Mouse (Mus musculus) gastrocnemius, postnatal 4 days (tissue): ENCODE measurements around the gene Gsk3a. TPM values are rescaled to one million over a fixed set of nuclear protein-coding genes. Genes with fewer than 3 reads are reported as not detected.
A peak's percentile ranks its signal among the peaks of the same experiment; 100 is the strongest.

Source experiments
- DNase-seq, 2 experiments: peaks; one replicate each; pipeline ENCODE4 v3.0.0; 2021 to 2022; ENCODE audit warnings: low spot score in 2 of 2, mixed read lengths in 2 of 2
- long read RNA-seq, 2 experiments: library from polyadenylated mRNA; stranded (forward); transcript quantifications; one replicate each; pipeline ENCODE4 v2.0.0; 2021
- total RNA-seq, 2 experiments: library from RNA; stranded (reverse); gene quantifications; 2 replicates each; pipeline ENCODE4 v1.2.3; 2021

Gsk3a gene
- 10 to 100 TPM; 62.8 to 63.2 TPM for total RNA-seq
- long read RNA-seq, experiment 1, transcript Gsk3a-201 (11 exons, 2,260 nt): major isoform, 64 of 84 reads
- long read RNA-seq, experiment 1, partial matches to known transcripts: 4 of 84 reads
- long read RNA-seq, experiment 1, other reads (novel, unspliced or antisense): 16 of 84 reads
- long read RNA-seq, experiment 2, transcript Gsk3a-201 (11 exons, 2,260 nt): major isoform, 67 of 89 reads
- long read RNA-seq, experiment 2, partial matches to known transcripts: 5 of 89 reads
- long read RNA-seq, experiment 2, other reads (novel, unspliced or antisense): 17 of 89 reads

DNA sequence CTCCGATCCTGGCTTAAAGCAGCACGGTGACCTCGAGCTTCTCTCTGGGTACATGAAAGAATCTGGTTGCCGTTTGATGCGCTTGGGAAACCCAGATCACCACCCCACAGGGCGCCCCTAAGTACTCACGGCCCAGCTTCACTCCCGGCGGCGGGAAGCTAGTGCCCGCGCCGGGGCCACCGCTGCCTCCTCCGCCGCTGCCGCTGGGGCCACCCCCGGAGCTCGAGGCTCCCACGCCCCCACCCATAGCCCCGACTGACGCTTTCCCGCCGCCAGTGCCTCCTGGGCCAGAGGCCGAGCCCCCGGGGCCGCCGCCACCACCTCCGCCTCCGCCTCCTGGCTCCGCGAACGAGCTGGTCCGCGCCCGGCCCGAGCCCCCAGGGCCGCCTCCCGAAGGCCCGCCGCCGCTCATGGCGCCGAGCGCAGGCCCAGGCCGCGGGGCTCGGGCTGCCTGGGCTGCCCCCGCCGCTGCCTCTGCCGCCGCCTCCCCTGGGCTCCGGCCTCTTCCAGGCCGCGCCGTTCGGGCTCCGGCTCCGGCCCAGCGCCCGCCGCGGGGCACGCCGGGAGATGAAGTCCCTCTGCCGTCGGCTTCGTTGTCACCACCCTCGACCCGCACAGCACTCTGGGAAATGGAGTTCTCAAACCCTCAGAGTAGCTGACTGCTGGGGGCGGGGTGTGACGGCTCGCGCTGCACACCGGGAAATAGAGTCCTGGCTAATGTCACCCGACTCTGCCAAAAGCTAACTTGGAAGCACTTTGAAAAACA is at the start of gene Gsk3a:
Gsk3a (minus strand) TSS at position 603 of the 766 bp plus-strand sequence.
- DNase-seq: peak; percentile 93 to 98

GRCm38 (mm10) chr7:25286989-25287388 is 49.3 kb upstream of the Gsk3a start:
- no peak for DNase-seq

DNA sequence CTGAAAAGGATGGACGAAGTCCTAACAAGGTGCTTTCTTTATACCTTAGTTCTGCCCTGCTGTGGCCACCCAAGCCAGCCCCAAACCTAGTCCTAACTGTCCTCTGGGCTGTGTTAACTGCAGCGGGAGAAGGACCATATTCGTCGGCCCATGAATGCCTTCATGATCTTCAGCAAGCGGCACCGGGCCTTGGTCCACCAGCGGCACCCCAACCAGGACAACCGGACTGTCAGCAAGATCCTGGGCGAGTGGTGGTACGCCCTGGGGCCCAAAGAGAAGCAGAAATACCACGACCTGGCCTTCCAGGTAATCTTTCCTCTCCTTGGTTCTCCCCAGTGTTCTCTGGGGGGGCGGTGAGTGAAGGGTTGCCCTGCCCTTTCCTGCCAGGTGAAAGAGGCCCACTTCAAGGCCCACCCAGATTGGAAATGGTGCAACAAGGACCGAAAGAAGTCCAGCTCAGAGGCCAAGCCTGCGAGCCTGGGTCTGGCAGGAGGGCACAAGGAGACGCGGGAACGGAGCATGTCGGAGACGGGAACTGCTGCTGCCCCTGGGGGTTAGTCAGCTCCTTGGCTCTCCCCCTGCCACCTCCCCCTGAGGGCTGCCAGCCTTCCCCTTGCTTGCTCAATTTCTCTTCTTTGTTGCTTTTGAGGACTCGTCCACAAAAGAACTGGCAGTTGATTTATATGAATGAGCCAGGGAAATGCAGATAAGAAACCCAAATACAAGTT is 48.0 kb upstream of the Gsk3a start:
- no peak for DNase-seq

- no peak for DNase-seq
Observed at GRCm38 (mm10) chr7:25284766-25285165, 47.1 kb upstream of the Gsk3a start.

DNA sequence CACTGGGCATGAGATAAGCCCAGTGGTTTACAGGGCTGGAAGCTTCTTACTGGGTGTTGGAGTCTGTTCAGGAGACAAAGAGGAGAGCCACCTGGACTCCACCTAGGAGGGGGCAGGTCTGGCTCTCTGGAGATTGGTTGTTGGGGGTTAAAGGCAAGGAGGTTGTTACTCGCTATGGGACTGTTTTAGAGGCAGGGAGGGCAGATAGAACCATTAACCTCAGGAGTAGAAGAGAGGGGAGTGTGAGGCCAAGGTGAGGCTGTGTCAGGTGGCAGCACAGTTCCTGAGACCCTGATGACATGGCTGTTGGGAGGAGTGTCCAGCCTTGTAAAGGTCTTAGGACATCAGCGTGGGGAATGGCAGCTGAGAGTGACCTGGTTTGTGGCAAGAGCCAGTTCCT is 46.5 kb upstream of the Gsk3a start:
- no peak for DNase-seq

DNA sequence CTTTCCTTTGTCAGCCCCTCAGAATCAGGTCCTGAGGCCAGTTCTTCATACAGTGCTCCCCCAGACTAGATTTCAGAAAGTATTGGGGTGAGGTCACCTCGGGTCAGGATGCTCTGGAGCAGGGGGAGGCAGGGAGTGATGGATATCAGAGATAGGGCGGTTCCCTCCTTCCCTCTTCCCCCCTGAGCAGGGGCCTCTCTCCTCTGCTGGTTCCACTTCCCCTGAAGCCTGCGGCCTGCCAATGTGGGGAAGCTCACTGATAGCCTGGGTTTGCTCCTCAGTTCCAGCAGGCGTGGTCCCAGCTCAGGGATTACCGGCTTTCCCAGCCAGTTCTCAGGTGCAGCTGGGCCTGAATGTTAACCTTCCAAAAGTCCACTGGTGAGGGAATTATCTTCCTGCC is 46.0 kb upstream of the Gsk3a start:
- no peak for DNase-seq

DNA sequence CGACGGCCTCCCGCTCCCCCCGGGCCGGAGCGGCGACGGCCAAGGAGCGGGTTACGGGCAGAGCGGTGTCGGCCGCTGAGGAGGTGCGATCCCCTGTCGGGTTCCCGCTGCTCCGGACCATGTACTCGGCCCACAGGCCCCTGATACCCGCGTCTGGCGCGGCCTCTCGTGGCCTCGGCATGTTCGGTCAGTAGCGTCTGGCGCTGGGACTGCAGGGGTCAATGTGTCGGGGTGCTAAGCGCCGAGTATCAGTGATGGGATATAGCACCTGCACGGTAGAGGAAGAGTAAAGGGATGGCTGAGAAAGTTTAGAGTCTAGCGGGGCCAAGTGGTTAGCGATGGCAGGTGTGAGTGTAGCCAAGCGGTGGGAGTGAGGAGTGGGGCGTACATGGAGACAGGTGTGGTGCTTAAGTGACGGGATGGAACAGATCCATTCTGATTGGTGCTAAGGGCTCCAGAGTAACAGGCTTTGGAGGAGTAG is 45.1 kb upstream of the Gsk3a start:
- DNase-seq: peak in 1 of 2 experiments; percentile 67

GRCm38 (mm10) chr7:25281734-25282601 is 44.3 kb upstream of the Gsk3a start:
- DNase-seq: peak; percentile 99

- no peak for DNase-seq
Observed at GRCm38 (mm10) chr7:25281166-25281733, 43.6 kb upstream of the Gsk3a start.

DNA sequence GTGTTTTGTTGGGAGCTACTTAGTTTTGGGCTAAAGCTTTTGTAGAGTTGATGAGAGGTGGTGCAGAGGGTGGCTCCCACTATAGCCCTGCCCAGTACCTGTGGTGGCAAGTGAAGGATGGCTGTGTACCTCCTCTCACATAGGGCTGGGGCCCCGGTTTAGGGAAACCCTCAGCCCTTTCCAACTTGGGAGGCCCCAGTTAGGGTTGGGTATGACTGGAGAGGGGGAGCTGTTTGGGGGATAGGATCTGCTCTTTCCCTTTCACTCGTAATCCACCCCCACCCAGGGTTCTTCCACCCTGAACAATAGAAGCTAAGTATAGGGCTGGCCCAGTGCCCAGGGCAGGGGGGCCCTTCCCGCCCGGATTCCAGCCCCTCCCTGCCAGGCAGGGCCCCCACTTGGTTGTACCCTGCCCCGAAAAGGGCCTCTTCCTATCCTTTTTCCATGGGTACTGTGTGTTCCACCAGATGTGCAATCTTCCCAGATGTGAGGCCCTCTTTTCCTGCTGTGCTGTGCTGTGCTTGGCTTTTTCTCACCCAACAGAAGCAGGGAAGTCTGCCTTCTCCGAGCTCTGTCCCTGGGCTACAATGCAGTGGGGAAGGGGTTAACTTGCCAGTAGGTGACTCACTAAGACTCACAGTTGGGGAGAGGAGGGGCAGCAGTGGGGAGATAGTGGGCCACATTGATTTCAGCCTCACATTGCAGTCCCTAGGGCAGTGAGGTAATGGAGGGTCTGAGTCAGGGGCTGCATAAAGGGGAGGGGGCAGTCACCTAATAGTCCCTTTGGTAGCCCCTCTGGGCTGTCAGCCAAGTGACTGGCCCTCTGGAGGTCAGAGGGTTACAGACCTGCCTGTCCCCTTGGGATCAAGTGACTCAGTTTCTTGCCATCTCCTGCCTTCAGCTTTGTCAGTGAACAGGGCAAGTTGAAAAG is 42.5 kb upstream of the Gsk3a start:
- DNase-seq: peak in 1 of 2 experiments; percentile 64

- DNase-seq: peak; percentile 86 to 92
Observed at GRCm38 (mm10) chr7:25279076-25279860, 41.6 kb upstream of the Gsk3a start.

- peak in 1 of 2 experiments; percentile 77 for DNase-seq
Observed at GRCm38 (mm10) chr7:25278341-25279075, 40.9 kb upstream of the Gsk3a start.

DNA sequence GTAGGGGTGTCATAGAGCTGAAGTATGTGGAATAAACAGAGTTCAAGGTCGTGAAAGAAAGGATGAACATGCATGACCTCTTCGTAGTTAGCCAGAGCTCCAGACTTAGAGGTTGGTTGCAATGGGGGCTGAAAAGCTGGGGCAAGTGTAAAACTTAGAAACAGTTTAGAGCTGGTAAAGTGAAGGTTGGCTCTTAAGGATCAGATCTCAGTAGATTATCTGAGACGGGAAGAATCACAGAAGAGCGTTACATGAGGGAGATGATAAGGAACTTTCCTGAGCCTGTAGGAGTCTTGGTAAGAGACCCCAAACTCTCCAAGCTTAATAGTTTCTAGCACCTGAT is 40.3 kb upstream of the Gsk3a start:
- DNase-seq: no peak

DNA sequence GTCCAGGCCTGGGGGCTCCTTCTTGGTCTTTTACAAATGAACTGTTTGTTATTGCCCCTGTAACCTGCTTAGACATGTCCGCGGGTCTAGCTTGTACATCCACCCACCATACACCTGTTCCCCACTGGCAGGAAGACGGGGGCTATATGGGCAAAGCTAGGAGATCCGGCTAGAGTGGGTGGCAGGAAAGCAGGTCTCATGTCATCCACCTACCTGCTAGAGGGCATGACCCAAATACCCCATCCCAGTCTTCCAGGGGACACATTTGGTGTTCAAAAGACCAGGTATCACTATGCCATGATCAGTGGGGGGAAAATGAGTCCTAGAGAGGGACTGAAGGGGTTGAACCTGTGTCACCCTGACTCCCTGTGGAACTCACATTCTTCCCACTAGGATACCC is 39.8 kb upstream of the Gsk3a start:
- no peak for DNase-seq

DNA sequence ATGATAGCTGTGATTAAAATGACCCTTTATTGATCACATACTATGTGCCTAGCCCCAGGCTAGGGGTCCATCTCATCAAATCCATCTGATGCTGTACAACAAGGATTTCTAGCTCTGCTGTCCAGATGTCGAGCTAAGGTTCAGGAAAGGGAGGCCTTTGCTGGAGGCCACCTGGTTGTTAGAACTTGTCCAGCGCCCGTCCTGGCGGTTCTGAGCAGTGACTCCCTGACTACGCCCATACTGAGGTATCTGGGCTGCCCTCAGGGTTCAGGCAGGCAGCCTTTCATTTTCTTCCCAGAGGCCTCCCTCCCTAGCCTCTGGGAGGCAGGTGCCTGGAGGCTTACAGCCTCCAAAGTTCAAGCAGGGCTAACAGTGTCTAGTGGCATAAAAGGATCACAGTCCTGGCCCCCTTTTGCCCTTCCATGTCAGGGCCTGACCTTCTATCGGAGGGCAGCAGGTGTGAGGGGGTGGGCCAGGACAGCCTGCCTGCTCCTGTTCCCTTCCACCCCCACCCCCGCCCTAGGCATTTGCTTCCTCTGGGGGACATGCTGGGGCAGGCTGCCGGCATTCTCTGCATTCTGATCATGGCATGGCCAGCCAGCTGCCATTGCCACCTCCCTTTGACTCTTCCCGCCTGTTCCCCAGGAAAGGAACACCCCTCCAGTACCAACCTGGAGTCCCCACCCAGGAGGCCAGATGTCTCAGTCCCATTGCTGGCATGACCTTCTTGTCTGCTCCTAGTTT is 38.1 kb upstream of the Gsk3a start:
- no peak for DNase-seq

GRCm38 (mm10) chr7:25274996-25275395 is 37.3 kb upstream of the Gsk3a start:
- no peak for DNase-seq

- DNase-seq: no peak
Observed at GRCm38 (mm10) chr7:25274571-25274970, 36.9 kb upstream of the Gsk3a start.
